Mouse (Mus musculus) liver, embryonic 11.5 days (tissue): ENCODE data around the gene Cpt1b. TPM values are rescaled to one million over a fixed set of nuclear protein-coding genes. Genes with fewer than 3 reads are reported as not detected.
"Not testable (repeated sequence)": the region's sequence is repeated elsewhere in the genome, so short reads cannot be mapped to it uniquely, and the experiment has no call there.

Source experiments
- ATAC-seq: fragments of 200-750 bp; cut with Nextera tagmentation; replicated peaks from 2 replicates; pipeline ENCODE4 v1.8.0; 2017; ENCODE audit warnings: moderate number of reproducible peaks, mild to moderate bottlenecking, moderate TSS enrichment, moderate library complexity; ENCODE audit not compliant: low FRiP score
- DNase-seq: peaks from one replicate; pipeline ENCODE4 v3.0.0-alpha.2; 2017; ENCODE audit warnings: low spot score
- H3K27ac ChIP-seq: fragments of 300-500 bp; sonication (generic); 2 replicates; pipeline ENCODE4 v1.5.1; 2014; ENCODE audit warnings: mild to moderate bottlenecking, low read depth, low read length, control low read depth
- H3K27me3 ChIP-seq: fragments of 300-500 bp; sonication (generic); replicated peaks from 2 replicates; pipeline ENCODE4 v1.6.1; 2014; ENCODE audit warnings: low read length, mixed read lengths; ENCODE audit not compliant: control insufficient read depth, insufficient read depth
- H3K36me3 ChIP-seq: fragments of 300-500 bp; sonication (generic); 2 replicates; pipeline ENCODE4 v1.6.1; 2014; ENCODE audit warnings: mild to moderate bottlenecking, low read length, moderate library complexity, mixed read lengths; ENCODE audit not compliant: control insufficient read depth, insufficient read depth
- H3K4me1 ChIP-seq: fragments of 300-500 bp; sonication (generic); replicated peaks from 2 replicates; pipeline ENCODE4 v1.6.1; 2014; ENCODE audit warnings: low read length, mixed read lengths; ENCODE audit not compliant: control insufficient read depth, insufficient read depth
- H3K4me2 ChIP-seq: fragments of 300-500 bp; sonication (generic); 2 replicates; pipeline ENCODE4 v1.6.1; 2014; ENCODE audit warnings: mild to moderate bottlenecking, control low read depth, moderate library complexity
- H3K4me3 ChIP-seq: fragments of 300-500 bp; sonication (generic); 2 replicates; pipeline ENCODE4 v1.5.1; 2014; ENCODE audit warnings: low read depth, low read length, control low read depth
- H3K9ac ChIP-seq: fragments of 300-500 bp; sonication (generic); 2 replicates; pipeline ENCODE4 v1.6.1; 2014; ENCODE audit warnings: low read depth, low read length, control low read depth
- H3K9me3 ChIP-seq: fragments of 300-500 bp; sonication (generic); 2 replicates; pipeline ENCODE4 v1.6.1; 2016; ENCODE audit warnings: low read length, inconsistent platforms, mixed read lengths; ENCODE audit not compliant: control insufficient read depth
- WGBS: fragments of 180-500 bp; shearing (Covaris S2); extraction: QIAGEN DNeasy Blood & Tissue Kit; methylation state at CpG from one replicate; pipeline ENCODE4 v1.1.7; 2014; 5-methylcytosine and 5-hydroxymethylcytosine counted together
- polyA plus RNA-seq: library from polyadenylated mRNA; unstranded; fragments of >200 nt; fragmentation: Nextera tagmentation; extraction: Ambion mirVana; gene quantifications from 2 replicates; pipeline ENCODE4 v1.2.1, GENCODE M21; 2014

Cpt1b gene
- polyA plus RNA-seq, 1 experiment from 2014 or later = 3.5 TPM

DNA sequence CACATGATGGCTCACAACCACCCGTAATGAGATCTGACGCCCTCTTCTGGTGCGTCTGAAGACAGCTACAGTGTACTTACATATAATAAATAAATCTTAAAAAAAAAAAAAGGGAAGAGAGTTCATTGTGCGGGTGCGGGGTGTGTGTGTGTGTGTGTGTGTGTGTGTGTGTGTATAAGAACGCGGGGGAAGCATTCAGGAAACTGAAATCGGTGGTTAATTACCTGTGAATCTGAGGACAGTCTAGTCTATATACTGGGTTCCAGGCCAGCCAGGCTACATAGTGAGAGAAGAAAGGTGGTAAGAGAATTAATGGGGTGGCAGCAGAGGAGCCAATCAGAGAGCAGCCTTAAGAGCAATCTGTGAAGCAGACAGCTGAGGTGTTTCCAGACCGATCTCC lies 5.1 kb upstream of the Cpt1b start:
- WGBS = 76% methylated on average over 9 of the region's 9 CpGs
- not testable (repeated sequence) for H3K9me3 ChIP-seq, ATAC-seq, H3K27ac ChIP-seq, DNase-seq, H3K36me3 ChIP-seq, H3K27me3 ChIP-seq, H3K9ac ChIP-seq
- H3K4me3 ChIP-seq = peak overlapping the region; percentile 76; the same call in 1 of the 2 replicates
- H3K4me1 ChIP-seq = peaks cover 11% of the 10 kb centered on the region
- H3K4me2 ChIP-seq = peak overlapping the region; percentile 93

DNA sequence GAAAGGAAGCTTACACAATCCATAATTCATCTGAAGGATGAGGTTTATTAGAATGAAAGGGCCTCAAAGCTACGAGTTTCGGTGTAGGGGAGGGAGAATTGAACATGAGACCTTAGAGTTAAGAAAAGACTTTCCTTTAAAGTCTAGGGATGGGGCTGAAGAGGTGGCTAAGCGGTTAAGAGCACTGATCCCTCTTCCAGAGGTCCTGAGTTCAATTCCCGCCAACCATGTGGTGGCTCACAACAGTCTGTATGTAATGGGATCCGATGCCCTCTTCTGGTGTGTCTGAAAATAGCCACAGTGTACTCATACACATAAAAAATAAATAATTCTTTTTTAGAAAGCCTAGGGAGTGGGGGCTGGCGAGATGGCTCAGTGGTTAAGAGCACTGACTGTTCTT lies 4.7 kb upstream of the Cpt1b start:
- 41% methylated on average over 6 of the region's 6 CpGs for WGBS
- Histone ChIP-seq H3K36me3 (peaks cover 7% of the 10 kb centered on the region; the same call in 1 of the 2 replicates), H3K27me3 (no peaks in the 10 kb centered on the region), H3K9me3 (no peaks in the 10 kb centered on the region), H3K4me3 (peak overlapping the region; percentile 76), H3K27ac (peak overlapping the region; percentile 96), H3K4me2 (peak overlapping the region; percentile 93), H3K4me1 (peaks cover 11% of the 10 kb centered on the region), H3K9ac (peak overlapping the region; percentile 86)
- DNase-seq (no peak), ATAC-seq (no peak)

DNA sequence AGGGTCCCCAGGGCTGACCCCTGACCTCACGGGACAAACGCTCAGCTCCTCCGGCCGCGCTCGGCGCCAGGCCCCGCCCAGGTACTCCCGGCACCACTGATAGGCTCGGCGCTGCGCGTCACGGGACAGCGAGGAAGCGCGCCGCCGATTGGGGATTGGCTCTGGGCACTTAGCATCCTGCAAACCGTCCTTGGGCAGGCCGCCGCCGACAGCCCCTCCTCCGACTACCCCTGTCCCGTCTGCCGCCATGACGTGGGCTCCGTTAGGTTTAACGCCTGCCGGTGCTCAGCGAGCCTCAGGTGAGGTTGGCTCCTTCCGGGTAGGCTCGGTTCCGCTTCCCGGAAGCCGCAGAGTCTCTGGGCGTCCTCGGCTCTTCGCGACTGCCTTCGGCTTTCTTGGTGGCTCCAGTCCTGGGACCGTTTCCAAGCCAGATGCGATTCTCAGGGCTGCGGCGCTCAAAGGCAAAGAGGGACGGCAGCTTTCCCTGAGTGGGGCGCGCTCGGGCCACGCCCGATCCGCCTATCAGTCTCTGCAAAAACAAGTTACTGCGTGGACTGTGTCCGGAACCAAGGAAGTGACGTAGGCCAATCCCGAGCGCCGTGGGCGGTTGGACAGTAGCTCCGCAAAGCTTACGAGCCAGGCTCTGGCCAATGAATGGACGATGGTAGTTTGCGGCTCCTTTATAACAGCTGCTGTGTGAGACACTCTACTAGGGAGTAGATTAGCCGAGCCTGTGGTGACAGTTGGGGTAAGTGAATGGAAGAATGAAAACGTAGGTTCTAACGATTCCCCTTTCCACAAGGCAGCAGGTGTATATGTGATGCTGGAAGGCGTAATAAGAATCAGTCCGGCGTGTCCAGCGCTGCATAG lies 3.9 kb upstream of the Cpt1b start, which contains the start of the genes C730034F03Rik, Gm44502 and Chkb:
Gene C730034F03Rik (plus strand): TSS at position 238 of the 870 bp plus-strand sequence.
Gene Gm44502 (minus strand): TSS at position 345 of the 870 bp plus-strand sequence.
Gene Chkb (minus strand): TSS at position 557 of the 870 bp plus-strand sequence.
- under 1% methylated on average over 70 of the region's 70 CpGs for WGBS
- Histone ChIP-seq H3K9ac (peak within 1 kb of the TSS; percentile 86), H3K9me3 (no peaks in the 10 kb centered on the region), H3K4me2 (peak within 1 kb of the TSS; percentile 93), H3K27me3 (no peaks in the 10 kb centered on the region), H3K4me3 (peak within 1 kb of the TSS; percentile 76), H3K27ac (peak within 1 kb of the TSS; percentile 96), H3K36me3 (peaks cover 7% of the 10 kb centered on the region; the same call in 1 of the 2 replicates), H3K4me1 (peaks cover 11% of the 10 kb centered on the region)
- DNase-seq = peak; percentile 91
- peak; percentile 90 for ATAC-seq

DNA sequence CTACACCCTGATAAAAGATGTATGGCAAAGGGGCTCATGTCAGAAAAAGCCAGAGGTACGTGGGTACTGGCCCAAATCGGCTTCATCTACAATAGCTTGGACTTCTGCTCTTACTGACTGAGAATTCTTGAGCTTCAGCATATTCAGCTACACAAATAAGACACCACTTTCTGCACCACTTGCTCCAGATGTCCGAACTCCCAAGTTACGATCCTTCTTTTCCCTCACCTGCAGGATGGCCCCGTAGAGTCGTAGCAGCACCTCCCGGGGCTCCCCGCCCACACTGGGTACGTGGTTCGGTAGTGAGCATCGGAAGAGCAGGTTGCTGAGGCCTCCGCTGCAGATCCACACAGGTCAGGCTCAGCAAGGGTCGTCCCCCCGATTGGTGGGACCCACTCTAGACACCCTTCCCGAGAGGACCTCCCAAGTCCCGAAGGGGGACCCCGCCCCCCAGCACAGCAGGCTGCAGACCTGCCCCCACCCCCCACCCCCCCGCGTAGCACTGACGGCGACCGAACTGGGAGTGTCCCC lies 3.2 kb upstream of the Cpt1b start:
- Histone ChIP-seq H3K4me1 (peaks cover 8% of the 10 kb centered on the region), H3K36me3 (peaks cover 7% of the 10 kb centered on the region; the same call in 1 of the 2 replicates), H3K27me3 (no peaks in the 10 kb centered on the region), H3K4me3 (peak overlapping the region; percentile 76), H3K4me2 (peak overlapping the region; percentile 93), H3K9ac (peak overlapping the region; percentile 86), H3K9me3 (no peaks in the 10 kb centered on the region), H3K27ac (peak overlapping the region; percentile 96)
- ATAC-seq (peak; percentile 18), DNase-seq (no peak)
- WGBS = 9% methylated on average over 22 of the region's 22 CpGs

DNA sequence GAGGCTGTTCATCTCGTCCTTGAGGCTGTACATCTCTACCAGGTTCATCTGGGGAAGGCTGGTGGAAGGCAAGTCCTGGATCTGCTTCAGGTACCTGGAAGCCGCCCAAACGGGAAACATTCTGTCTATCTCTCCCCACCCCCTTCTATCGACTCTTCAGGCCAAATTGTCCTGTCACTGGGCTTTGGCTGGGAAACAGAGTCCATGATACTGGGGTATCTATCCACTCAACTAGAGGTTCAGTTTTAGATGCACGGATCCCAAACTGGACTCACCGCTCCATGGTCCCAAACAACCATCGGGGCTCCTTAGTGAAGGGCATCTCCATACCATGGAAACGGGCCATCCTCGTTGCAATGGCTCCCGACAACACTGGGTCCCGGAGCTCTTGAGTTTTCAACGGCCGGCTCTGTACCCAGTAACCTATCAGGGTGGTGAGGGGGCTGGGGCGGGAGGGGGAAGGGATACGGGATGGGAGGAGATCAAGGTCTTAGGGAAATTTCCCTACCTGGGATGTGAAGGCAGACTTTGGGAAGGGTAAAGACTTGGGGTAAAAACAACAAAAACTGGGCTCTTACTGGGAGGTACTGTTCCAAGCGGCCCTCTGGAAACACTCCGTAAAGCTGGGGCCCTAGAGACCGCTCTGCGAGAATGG lies 2.6 kb upstream of the Cpt1b start:
- no peak for DNase-seq
- Histone ChIP-seq H3K9me3 (no peaks in the 10 kb centered on the region), H3K4me1 (peaks cover 8% of the 10 kb centered on the region), H3K4me2 (peak overlapping the region; percentile 93), H3K27ac (no peak overlapping the region), H3K9ac (peak overlapping the region; percentile 86; the same call in 1 of the 2 replicates), H3K4me3 (peak overlapping the region; percentile 76), H3K36me3 (peaks cover 7% of the 10 kb centered on the region; the same call in 1 of the 2 replicates), H3K27me3 (no peaks in the 10 kb centered on the region)
- no peak for ATAC-seq
- 85% methylated on average over 19 of the region's 19 CpGs for WGBS

DNA sequence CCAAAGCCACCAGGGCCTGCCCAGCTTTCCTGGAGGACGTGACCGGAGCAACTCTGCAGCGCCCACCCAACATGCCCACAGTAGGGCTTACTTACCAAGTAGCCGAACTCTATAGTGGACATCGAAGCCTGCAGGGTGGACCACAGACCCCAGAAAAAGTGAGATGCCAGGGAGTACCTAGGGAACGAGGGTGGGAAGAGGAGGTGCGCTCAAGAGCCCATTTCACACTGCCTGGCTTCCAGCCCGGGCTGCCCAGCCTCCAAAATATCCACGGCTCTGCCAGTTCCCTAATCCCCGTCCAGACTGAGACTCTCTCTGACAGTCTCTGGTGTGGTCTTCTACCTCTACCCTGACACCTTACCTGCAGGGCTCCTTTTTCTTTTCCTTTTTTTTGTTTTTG lies 1.1 kb upstream of the Cpt1b start:
- Histone ChIP-seq H3K36me3 (peaks cover 7% of the 10 kb centered on the region; the same call in 1 of the 2 replicates), H3K4me1 (peaks cover 8% of the 10 kb centered on the region), H3K9me3 (no peaks in the 10 kb centered on the region), H3K4me3 (no peak overlapping the region), H3K27me3 (no peaks in the 10 kb centered on the region), H3K4me2 (no peak overlapping the region), H3K27ac (no peak overlapping the region), H3K9ac (no peak overlapping the region)
- 93% methylated on average over 10 of the region's 10 CpGs for WGBS
- no peak for DNase-seq
- ATAC-seq = no peak

DNA sequence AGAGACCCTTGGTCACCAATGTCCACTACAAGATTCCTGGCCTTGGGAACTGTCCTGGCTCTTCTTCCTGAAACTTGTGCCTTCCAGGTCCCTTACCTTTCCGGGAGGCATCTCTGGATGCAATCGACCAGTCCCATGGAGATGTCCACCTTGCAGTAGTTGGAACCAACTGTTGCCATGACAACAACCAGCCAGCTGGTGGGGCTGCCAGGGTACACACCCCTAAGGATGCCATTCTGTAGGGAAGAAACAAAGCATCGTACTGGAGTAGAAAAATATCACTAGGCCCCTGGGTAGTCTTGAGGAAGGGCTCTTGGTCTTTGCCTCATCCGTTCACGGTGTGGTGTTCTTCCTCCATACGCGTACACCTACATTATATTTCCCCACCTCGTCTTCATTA lies 1.0 kb downstream of the Cpt1b start:
- DNase-seq (no peak), ATAC-seq (no peak)
- Histone ChIP-seq H3K4me2 (no peak overlapping the region), H3K9ac (no peak overlapping the region), H3K36me3 (peaks cover 9% of the 10 kb centered on the region; the same call in 1 of the 2 replicates), H3K27ac (no peak overlapping the region), H3K9me3 (no peaks in the 10 kb centered on the region), H3K4me3 (no peak overlapping the region), H3K4me1 (peaks cover 8% of the 10 kb centered on the region), H3K27me3 (no peaks in the 10 kb centered on the region)
- 87% methylated on average over 8 of the region's 8 CpGs for WGBS

DNA sequence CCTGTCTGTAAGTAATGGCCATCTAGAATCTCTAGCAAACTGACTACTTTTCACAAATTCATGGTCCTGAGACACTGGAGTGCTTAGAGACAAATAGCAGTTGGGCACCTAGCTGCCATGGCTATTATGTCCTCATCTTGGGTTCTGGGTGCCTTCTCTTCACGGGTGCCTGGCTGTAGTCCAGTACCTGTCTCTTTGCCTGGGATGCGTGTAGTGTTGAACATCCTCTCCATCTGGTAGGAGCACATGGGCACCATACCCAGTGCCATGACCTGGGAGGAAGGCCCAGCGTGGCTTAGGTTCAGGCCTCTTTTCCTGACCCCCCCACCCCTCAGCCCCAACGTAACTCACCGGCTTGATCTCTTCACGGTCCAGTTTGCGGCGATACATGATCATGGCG lies 3.7 kb downstream of the Cpt1b start:
- Histone ChIP-seq H3K4me2 (no peak overlapping the region), H3K9ac (no peak overlapping the region), H3K9me3 (no peaks in the 10 kb centered on the region), H3K4me3 (no peak overlapping the region), H3K36me3 (peaks cover 8% of the 10 kb centered on the region; the same call in 1 of the 2 replicates), H3K27ac (no peak overlapping the region), H3K27me3 (no peaks in the 10 kb centered on the region), H3K4me1 (peaks cover 3% of the 10 kb centered on the region)
- ATAC-seq (no peak), DNase-seq (no peak)
- 90% methylated on average over 9 of the region's 9 CpGs for WGBS
